Mouse (Mus musculus) hematopoietic multipotent progenitor cell, adult 10-12 weeks (in vitro differentiated cells): ENCODE data around the gene Vmn1r170. TPM values are rescaled to one million over a fixed set of nuclear protein-coding genes. Genes with fewer than 3 reads are reported as not detected.

ENCODE experiments used
- polyA plus RNA-seq: library from polyadenylated mRNA; stranded (reverse); fragments of >175 nt; gene quantifications from 2 replicates; pipeline ENCODE4 v1.2.3, GENCODE M21; 2012; ENCODE audit warnings: low replicate concordance

The Vmn1r170 gene
- polyA plus RNA-seq, result not detected in 2 replicates

GRCm38 (mm10) chr7:23605875-23606274 is at the start of gene Vmn1r170:
Gene Vmn1r170 (plus strand): TSS chr7:23606175.

GRCm38 (mm10) chr7:23575226-23575625 is 30.7 kb upstream of the Vmn1r170 start, which contains the start of gene Vmn1r169:
Gene Vmn1r169 (plus strand): TSS chr7:23575526.

GRCm38 (mm10) chr7:23630422-23630821 is 24.4 kb downstream of the Vmn1r170 start, which contains the start of gene Vmn1r171:
Gene Vmn1r171 (plus strand): TSS chr7:23630722.

Other genes starting within 250 kb of the Vmn1r170 start
- not detected in 2 replicates for gene Nlrp5, start 220.3 kb upstream of the Vmn1r170 start, polyA plus RNA-seq
- gene Vmn1r167, start 99.0 kb upstream of the Vmn1r170 start, polyA plus RNA-seq, result not detected in 2 replicates
- not detected in 2 replicates for gene Vmn1r168, start 66.4 kb upstream of the Vmn1r170 start, polyA plus RNA-seq
- gene Vmn1r169, start 30.6 kb upstream of the Vmn1r170 start, polyA plus RNA-seq, result not detected in 2 replicates
- not detected in 2 replicates for gene Vmn1r171, start 24.5 kb downstream of the Vmn1r170 start, polyA plus RNA-seq
- gene Vmn1r172, start 52.1 kb downstream of the Vmn1r170 start, polyA plus RNA-seq, result 0.01 TPM in 1 of 2 replicates, not detected in the other
- not detected in 2 replicates for gene Vmn1r173, start 94.5 kb downstream of the Vmn1r170 start, polyA plus RNA-seq
- not detected in 2 replicates for gene Vmn1r174, start 146.1 kb downstream of the Vmn1r170 start, polyA plus RNA-seq
- gene Vmn1r175, start 204.5 kb downstream of the Vmn1r170 start, polyA plus RNA-seq, result not detected in 2 replicates
- not detected in 2 replicates for gene Vmn1r176, start 231.2 kb downstream of the Vmn1r170 start, polyA plus RNA-seq